20 mouse cellular contexts compared by ENCODE assay signal in genomic region chr1:92953641-92954040, GRCm38 (mm10). TPM values are rescaled to one million over a fixed set of nuclear protein-coding genes. Genes with fewer than 3 reads are reported as not detected.
A peak's percentile ranks its signal among the peaks of the same experiment; 100 is the strongest.
DNase-seq lines count a peak whose midpoint lies in the region; TF ChIP-seq lines count a peak whose summit lies in the region.
"Had no signal": no experiment of that assay in that cellular context is flagged by ENCODE, and none has a peak within 500 bp of the region (broad histone marks: within the 10 kb centered on the region; RNA-seq: fewer than 3 reads in every experiment).

No protein-coding gene starts in this region.

- H3K79me2 ChIP-seq in MEL (ENCODE audit: control insufficient read depth, insufficient read depth, low read length, poor library complexity): no peaks in the 10 kb centered on the region

- H3K9ac ChIP-seq in MEL (ENCODE audit: control insufficient read depth, low read depth, low read length, poor library complexity, severe bottlenecking): no peak overlapping the region
- H3K9ac ChIP-seq: embryonic facial prominence, embryonic 12.5 days; forebrain, embryonic 13.5 days; forebrain, embryonic 15.5 days; forebrain, postnatal 0 days had no signal

- TF ChIP-seq RAD21 in MEL (IDR thresholded peaks at IDR 0.05; ENCODE audit: low read depth, low read length): no peak

- TF ChIP-seq EP300 in MEL (IDR thresholded peaks at IDR 0.05; ENCODE audit: low read depth in 1 of 2, low read length in 2 of 2): no peak

- peaks cover 0 to 4% of the 10 kb centered on the region in 2 experiments; a peak in 1 of 4 replicates for H3K36me3 ChIP-seq in MEL (ENCODE audit: control insufficient read depth in 1 of 2, insufficient read depth in 2 of 2, low read length in 2 of 2)

- H3K27me3 ChIP-seq in MEL (ENCODE audit: control insufficient read depth in 1 of 2, insufficient read depth in 2 of 2, low read length in 2 of 2): no peaks in the 10 kb centered on the region
- H3K27me3 ChIP-seq: embryonic facial prominence, embryonic 12.5 days; forebrain, embryonic 13.5 days; forebrain, embryonic 15.5 days had no signal

- no peak overlapping the region for H3K4me3 ChIP-seq in MEL (ENCODE audit: control insufficient read depth in 1 of 2, insufficient read depth in 1 of 2, low read depth in 2 of 2, low read length in 2 of 2)
- no peak overlapping the region for H3K4me3 ChIP-seq in layer of hippocampus, adult 2 months
- H3K4me3 ChIP-seq: embryonic facial prominence, embryonic 10.5 days; embryonic facial prominence, embryonic 12.5 days; forebrain, embryonic 13.5 days; forebrain, embryonic 15.5 days had no signal

- H3K27ac ChIP-seq in MEL (ENCODE audit: control insufficient read depth, low read depth, low read length): no peak overlapping the region
- no peak overlapping the region for H3K27ac ChIP-seq in layer of hippocampus, adult 2 months
- H3K27ac ChIP-seq: embryonic facial prominence, embryonic 10.5 days; embryonic facial prominence, embryonic 12.5 days; forebrain, embryonic 13.5 days; forebrain, embryonic 15.5 days had no signal

- H3K4me1 ChIP-seq in MEL (ENCODE audit: control insufficient read depth in 1 of 2, insufficient read depth in 2 of 2, low read length in 2 of 2): peaks cover 2 to 7% of the 10 kb centered on the region in 2 experiments; a peak in 2 of 4 replicates
- H3K4me1 ChIP-seq: embryonic facial prominence, embryonic 12.5 days; forebrain, embryonic 13.5 days; forebrain, embryonic 15.5 days had no signal

- TF ChIP-seq CTCF in MEL (IDR thresholded peaks at IDR 0.05 in 2 of 3, conservative IDR thresholded peaks at IDR 0.05 in 1 of 3; ENCODE audit: control insufficient read depth in 1 of 3, insufficient read depth in 1 of 3, low read depth in 2 of 3, low read length in 3 of 3, poor library complexity in 1 of 3, severe bottlenecking in 1 of 3): no peak
- TF ChIP-seq CTCF in layer of hippocampus, adult 2 months (conservative IDR thresholded peaks at IDR 0.05): no peak

- peak; percentile 2 for DNase-seq in heart, postnatal 4 days
- no peak for DNase-seq in heart, adult 8-10 months (ENCODE audit: low spot score)
- peak; percentile 0 for DNase-seq in lung, postnatal 10 days
- DNase-seq in lung, postnatal 25 days (ENCODE audit: low spot score): no peak
- peak; percentile 3 for DNase-seq in thymus, postnatal 4 days
- DNase-seq in thymus, postnatal 10 days (ENCODE audit: low spot score in 2 of 2): no peak
- no peak for DNase-seq in MEL (ENCODE audit: low read depth, low spot score)
- no peak for DNase-seq in layer of hippocampus, adult 2 months (ENCODE audit: low spot score in 2 of 2)
- DNase-seq: adrenal gland, adult 8-10 months; adrenal gland, postnatal 14 days; adrenal gland, postnatal 36 days; cerebellum, adult 11-12 months; cerebellum, adult 2 months; cerebellum, adult 9-10 months; forebrain, postnatal 0 days had no signal

- H3K9me3 ChIP-seq in MEL (replicated peaks; ENCODE audit: insufficient read depth, low read length): no peaks in the 10 kb centered on the region
- H3K9me3 ChIP-seq: embryonic facial prominence, embryonic 10.5 days; embryonic facial prominence, embryonic 12.5 days; forebrain, embryonic 13.5 days; forebrain, embryonic 15.5 days; G1E had no signal

- TF ChIP-seq POLR2A in MEL (IDR thresholded peaks at IDR 0.05; ENCODE audit: control insufficient read depth in 1 of 2, insufficient read depth in 1 of 2, low read depth in 1 of 2, low read length in 2 of 2, poor library complexity in 1 of 2): no peak

TF ChIP-seq in MEL, 35 proteins besides CTCF, POLR2A, EP300 and RAD21:
- TF ChIP-seq USF2 (IDR thresholded peaks at IDR 0.05; ENCODE audit: borderline replicate concordance in 1 of 2, insufficient read depth in 1 of 2, low read depth in 1 of 2, low read length in 2 of 2) (no peak), HCFC1 (IDR thresholded peaks at IDR 0.05; ENCODE audit: low read depth, low read length) (no peak), MYC (IDR thresholded peaks at IDR 0.05; ENCODE audit: low read depth, low read length) (no peak), SMC3 (IDR thresholded peaks at IDR 0.05; ENCODE audit: low read depth, low read length) (no peak), TBP (IDR thresholded peaks at IDR 0.05; ENCODE audit: low read depth, low read length) (peak; percentile 87), POLR2AphosphoS2 (IDR thresholded peaks at IDR 0.05; ENCODE audit: low read length) (no peak), CHD2 (IDR thresholded peaks at IDR 0.05; ENCODE audit: low read length) (no peak), E2F4 (IDR thresholded peaks at IDR 0.05; ENCODE audit: borderline replicate concordance, low read depth, low read length) (no peak)
TF ChIP-seq in MEL: peak in this region for 1.

RNA-seq across cellular contexts. Expression of gene Gpr35, which starts 3.0 kb away (rescaled TPM):
- under 1 TPM; 0.38 to 0.59 TPM for total RNA-seq in heart, postnatal 4 days (2021)
- total RNA-seq in heart, adult 8-10 months (2022): 1 to 10 TPM in 1 of 4 experiments, under 1 TPM in 3; 0.19 to 1.3 (median 0.47) TPM
- total RNA-seq in MEL (2012; rRNA removed): not detected in 2 replicates
- under 1 TPM in 1 of 2 experiments, not detected in 1; 0.22 TPM for polyA plus RNA-seq in MEL (2012; ENCODE audit: insufficient read depth in 1 of 2, insufficient read length in 2 of 2, low read depth in 1 of 2, low replicate concordance in 2 of 2, missing spikeins in 1 of 2)
- under 1 TPM; 0.12 to 0.33 TPM for total RNA-seq in layer of hippocampus, adult 2 months (2021)

RNA-seq across cellular contexts. Expression of gene Capn10, which starts 19.5 kb away (rescaled TPM):
- 10 to 100 TPM; 10.2 to 14.0 TPM for total RNA-seq in heart, postnatal 4 days (2021)
- total RNA-seq in heart, adult 8-10 months (2022): 1 to 10 TPM; 4.9 to 7.4 (median 6.7) TPM
- 30.5 and 30.7 TPM in 2 replicates for total RNA-seq in MEL (2012; rRNA removed)
- polyA plus RNA-seq in MEL (2012; ENCODE audit: insufficient read depth in 1 of 2, insufficient read length in 2 of 2, low read depth in 1 of 2, low replicate concordance in 2 of 2, missing spikeins in 1 of 2): 10 to 100 TPM in 1 of 2 experiments, not detected in 1; 43.3 TPM
- 10 to 100 TPM; 46.4 to 47.1 TPM for total RNA-seq in layer of hippocampus, adult 2 months (2021)

RNA-seq across cellular contexts. Expression of gene Rnpepl1, which starts 43.1 kb away (rescaled TPM):
- total RNA-seq in heart, postnatal 4 days (2021): 10 to 100 TPM; 73.8 to 74.1 TPM
- 10 to 100 TPM; 72.0 to 80.4 (median 77.3) TPM for total RNA-seq in heart, adult 8-10 months (2022)
- 25.2 and 31.1 TPM in 2 replicates for total RNA-seq in MEL (2012; rRNA removed)
- 10 to 100 TPM in 1 of 2 experiments, not detected in 1; 91.0 TPM for polyA plus RNA-seq in MEL (2012; ENCODE audit: insufficient read depth in 1 of 2, insufficient read length in 2 of 2, low read depth in 1 of 2, low replicate concordance in 2 of 2, missing spikeins in 1 of 2)
- total RNA-seq in layer of hippocampus, adult 2 months (2021): 10 to 100 TPM; 36.1 to 40.2 TPM

RNA-seq across cellular contexts. Expression of gene Dusp28, which starts 46.9 kb away (rescaled TPM):
- 10 to 100 TPM in 1 of 2 experiments, 1 to 10 TPM in 1; 9.3 to 10.6 TPM for total RNA-seq in heart, postnatal 4 days (2021)
- total RNA-seq in heart, adult 8-10 months (2022): 10 to 100 TPM; 15.6 to 16.6 (median 16.5) TPM
- 10.1 and 11.9 TPM in 2 replicates for total RNA-seq in MEL (2012; rRNA removed)
- polyA plus RNA-seq in MEL (2012; ENCODE audit: insufficient read depth in 1 of 2, insufficient read length in 2 of 2, low read depth in 1 of 2, low replicate concordance in 2 of 2, missing spikeins in 1 of 2): 10 to 100 TPM in 1 of 2 experiments, not detected in 1; 12.0 TPM
- total RNA-seq in layer of hippocampus, adult 2 months (2021): 10 to 100 TPM; 14.6 to 15.7 TPM

RNA-seq across cellular contexts. Expression of gene Ankmy1, which starts 50.9 kb away (rescaled TPM):
- under 1 TPM in 1 of 2 experiments, not detected in 1; 0.14 TPM for total RNA-seq in heart, postnatal 4 days (2021)
- under 1 TPM in 2 of 4 experiments, not detected in 2; 0.09 to 0.11 TPM for total RNA-seq in heart, adult 8-10 months (2022)
- total RNA-seq in MEL (2012; rRNA removed): 0.07 TPM in 1 of 2 replicates, not detected in the other
- polyA plus RNA-seq in MEL (2012; ENCODE audit: insufficient read depth in 1 of 2, insufficient read length in 2 of 2, low read depth in 1 of 2, low replicate concordance in 2 of 2, missing spikeins in 1 of 2): under 1 TPM in 1 of 2 experiments, not detected in 1; 0.08 TPM
- total RNA-seq in layer of hippocampus, adult 2 months (2021): under 1 TPM; 0.17 to 0.26 TPM

Comparison
In these comparisons a context has a peak if more than half of its experiments do, and no peak if none do; other contexts are left out.
1. DNase-seq: peak in heart, postnatal 4 days (single experiment), lung, postnatal 10 days (single experiment) and thymus, postnatal 4 days (single experiment); none in heart, adult 8-10 months (single experiment), lung, postnatal 25 days (single experiment), thymus, postnatal 10 days (0 of 2), MEL (single experiment) and layer of hippocampus, adult 2 months (0 of 2).